Mouse (Mus musculus) lung, postnatal 10 days (tissue): Measurements from ENCODE around the gene Ndel1.
"Not testable (repeated sequence)": the region's sequence is repeated elsewhere in the genome, so short reads cannot be mapped to it uniquely, and the experiment has no call there.

Source experiments
- DNase-seq: peaks from one replicate; pipeline ENCODE4 v3.0.0; 2021

Gene Ndel1

DNA sequence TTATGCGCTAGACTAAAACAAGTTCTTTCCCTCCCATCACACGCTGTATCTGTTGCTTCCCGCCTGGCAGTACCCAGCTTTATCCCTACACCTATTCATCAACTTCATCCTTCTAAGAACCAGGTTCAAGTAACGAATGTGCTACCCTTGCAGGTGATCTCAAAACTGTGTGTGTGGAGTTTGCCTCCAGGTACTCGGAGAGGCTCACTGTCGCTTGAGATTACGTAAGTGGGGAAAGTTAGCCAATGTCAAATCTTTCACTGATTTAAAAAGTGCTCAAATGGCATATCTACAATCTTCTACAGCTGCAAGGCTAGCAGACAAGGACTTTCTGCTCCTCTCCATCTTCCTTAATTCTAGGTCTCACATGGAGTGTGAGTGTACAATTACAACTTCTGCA lies 20.8 kb downstream of the Ndel1 start:
- no peak for DNase-seq

DNA sequence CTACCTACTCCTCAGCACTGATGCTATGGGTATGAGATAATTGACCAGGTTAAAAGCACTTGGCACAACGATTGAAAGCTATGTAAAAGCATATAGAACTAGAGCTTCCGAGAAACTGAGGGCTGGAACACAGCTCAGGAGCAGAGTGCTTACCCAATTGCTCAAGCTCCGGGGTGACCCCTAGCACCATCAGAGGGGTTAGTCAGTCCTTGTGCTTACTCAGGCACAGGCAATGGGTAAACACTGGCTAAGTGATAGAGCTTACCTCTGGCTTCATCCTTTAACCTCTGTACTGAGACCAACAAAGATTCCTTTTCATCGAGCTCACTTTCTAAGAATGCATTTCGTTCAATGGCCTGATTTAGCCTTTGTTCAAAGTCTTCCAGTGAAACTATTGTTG lies 32.1 kb downstream of the Ndel1 start:
- DNase-seq = no peak

DNA sequence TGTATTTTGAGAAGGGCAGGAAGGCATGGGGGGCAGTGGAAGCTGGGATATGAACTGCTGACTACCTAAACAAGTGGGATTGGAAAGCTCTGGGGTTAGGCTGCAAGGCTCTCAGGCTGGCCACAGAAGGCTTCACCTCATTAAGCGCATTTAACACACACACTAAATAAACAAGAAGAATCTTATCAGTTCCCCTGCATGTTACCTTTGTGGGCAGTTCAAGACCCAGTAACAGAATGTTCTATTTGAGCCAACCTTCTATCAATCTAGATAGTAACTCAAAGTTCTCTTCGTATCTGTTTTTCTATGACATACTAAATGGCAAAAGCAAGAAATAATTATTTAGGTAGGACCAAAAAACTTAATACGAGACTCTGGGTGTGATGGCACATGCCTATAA lies 36.6 kb downstream of the Ndel1 start:
- no peak for DNase-seq

DNA sequence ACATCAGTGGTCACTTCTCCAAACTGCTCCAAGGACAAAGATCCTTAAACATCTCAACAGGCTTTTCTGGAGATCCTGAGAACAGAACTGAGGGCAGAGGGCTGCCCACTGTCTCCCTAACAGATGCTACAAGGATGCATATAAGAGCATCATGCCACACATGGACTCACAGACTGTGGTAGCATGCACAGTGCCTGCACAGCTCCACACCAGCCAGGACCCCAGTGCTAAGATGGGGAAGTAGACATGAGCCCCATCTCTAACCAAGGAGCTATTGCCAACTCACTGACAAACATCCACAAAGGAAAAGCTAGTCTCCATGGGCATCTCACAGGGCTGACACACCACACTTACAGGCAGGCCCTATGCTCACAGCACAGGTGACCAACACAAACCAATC lies 38.1 kb downstream of the Ndel1 start:
- no peak for DNase-seq

- DNase-seq = no peak
These were observed 38.9 kb downstream of the Ndel1 start for GRCm38 (mm10) chr11:68832793-68833192.

GRCm38 (mm10) chr11:68831580-68831979 lies 40.1 kb downstream of the Ndel1 start:
- not testable (repeated sequence) for DNase-seq

GRCm38 (mm10) chr11:68826735-68827134 lies 44.9 kb downstream of the Ndel1 start:
- no peak for DNase-seq

GRCm38 (mm10) chr11:68822326-68822725 lies 49.3 kb downstream of the Ndel1 start:
- DNase-seq = no peak

- DNase-seq = no peak
These were observed 52.3 kb downstream of the Ndel1 start for GRCm38 (mm10) chr11:68819226-68819805.

DNA sequence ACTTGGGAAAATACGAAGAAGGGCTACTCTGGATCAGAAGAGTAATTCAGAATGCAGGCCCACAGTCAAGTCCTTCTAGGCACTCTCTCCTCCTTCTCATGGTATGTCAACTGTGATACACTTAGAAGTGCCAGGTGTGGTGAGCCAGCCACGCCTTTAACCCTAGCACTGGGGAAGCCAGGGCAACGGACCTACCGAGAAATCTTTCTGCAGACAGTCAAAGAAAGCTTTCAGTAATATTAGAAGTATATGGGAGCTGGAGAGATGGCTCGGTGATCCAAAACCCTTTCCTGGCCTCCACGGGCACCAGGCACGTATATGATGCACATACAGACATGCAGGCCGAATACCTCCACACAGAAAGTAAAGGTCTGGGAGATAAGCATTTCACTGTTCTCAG lies 53.2 kb downstream of the Ndel1 start:
- no peak for DNase-seq

DNA sequence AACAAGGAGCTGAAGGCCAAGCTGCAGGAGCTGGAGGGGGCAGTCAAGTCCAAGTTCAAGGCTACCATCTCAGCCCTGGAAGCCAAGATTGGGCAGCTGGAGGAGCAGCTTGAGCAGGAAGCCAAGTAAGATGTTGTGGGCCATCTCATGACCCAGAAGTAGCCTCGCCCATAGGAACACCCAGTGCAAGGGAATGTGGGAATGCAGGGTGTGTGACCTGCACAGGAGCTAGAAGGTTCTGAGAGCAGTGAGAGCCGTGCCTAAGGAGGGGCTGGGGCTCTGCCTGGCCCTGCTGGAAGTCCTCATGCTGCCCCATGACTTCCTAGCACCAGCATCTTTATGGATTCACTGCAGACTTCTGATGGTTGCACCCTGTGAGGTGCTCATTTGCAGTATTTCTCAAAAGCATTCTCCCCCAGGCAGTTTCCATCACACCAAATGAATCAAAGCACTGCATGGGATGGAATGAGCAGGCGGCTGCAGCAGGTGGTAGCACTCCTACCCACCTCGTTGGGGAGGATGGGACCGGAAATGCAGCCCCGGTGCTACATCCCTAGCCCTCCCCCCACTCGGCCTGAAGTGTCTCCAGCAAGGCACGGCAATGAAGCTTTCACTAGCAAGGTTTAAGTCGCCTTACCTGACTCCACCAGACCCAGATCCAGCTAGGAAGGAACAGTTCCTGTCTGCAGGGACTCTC lies 59.6 kb downstream of the Ndel1 start:
- peak; percentile 28 for DNase-seq

GRCm38 (mm10) chr11:68807787-68808186 lies 63.9 kb downstream of the Ndel1 start:
- DNase-seq = peak; percentile 82

DNA sequence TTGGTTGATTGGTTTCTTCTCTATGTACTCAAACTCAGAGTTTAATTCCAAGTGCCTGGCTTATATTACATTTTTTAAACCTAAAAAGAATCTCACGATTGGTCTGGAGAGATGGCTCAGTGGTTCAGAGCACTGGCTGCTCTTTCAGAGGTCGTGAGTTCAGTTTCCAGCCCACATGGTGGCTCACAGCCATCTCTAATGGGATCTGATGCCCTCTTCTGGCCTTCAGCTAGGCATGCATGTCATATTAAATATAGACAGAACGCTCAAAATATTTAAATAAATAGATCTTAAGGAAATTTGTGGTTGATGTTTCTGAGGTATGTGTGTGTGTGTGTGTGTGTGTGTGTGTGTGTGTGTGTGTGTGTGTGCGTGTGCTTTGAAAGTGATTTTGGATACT lies 66.5 kb downstream of the Ndel1 start:
- peak; percentile 24 for DNase-seq

DNA sequence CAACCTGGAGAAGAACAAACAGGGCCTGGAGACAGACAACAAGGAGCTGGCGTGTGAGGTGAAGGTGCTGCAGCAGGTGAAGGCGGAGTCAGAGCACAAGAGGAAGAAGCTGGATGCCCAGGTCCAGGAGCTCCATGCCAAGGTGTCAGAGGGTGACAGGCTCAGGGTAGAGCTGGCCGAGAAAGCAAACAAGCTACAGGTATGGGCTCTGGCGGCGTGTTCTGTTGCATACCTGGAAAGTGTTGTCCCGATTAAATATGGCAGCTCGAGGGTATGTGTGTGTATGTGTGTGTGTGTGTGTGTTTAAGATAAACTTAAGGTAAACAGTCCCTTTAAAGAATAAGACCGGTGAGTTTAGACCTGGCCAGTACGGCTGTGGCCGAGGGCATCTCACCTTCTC lies 73.4 kb downstream of the Ndel1 start:
- DNase-seq = no peak

DNA sequence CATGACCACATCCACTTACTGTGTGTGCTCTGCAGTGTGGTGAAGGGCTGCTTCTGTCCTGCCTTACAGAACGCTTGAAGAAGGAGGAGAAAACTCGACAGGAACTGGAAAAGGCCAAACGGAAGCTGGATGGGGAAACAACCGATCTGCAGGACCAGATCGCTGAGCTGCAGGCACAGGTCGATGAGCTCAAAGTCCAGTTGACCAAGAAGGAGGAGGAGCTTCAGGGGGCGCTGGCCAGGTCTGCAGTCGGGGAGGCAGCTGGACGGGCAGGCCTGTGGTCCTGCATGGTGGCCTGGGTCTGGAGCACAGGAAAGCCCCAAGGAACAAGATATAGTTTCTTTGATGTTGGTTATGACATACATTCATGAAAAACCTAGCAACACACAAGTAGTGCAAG lies 79.9 kb downstream of the Ndel1 start:
- DNase-seq = no peak

DNA sequence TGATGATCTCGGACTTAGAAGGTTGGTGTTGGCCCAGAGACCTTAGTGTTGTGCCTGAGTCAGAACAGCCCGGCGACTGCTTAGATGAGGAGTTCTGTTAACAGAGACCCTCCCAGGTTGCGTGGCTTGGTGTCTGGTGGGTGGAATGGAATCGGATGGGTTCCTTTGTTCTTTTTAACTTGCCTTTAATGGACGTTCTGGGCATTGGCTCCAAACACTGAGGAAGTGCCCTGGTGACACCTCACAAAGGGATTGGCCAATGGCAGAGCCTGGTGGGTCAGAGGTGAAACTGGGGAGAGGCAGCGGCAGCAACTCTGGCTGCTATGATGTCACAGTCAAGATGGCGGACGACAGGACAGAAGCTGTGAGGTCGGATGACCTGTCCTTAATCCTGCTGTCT lies 80.9 kb downstream of the Ndel1 start:
- no peak for DNase-seq

DNA sequence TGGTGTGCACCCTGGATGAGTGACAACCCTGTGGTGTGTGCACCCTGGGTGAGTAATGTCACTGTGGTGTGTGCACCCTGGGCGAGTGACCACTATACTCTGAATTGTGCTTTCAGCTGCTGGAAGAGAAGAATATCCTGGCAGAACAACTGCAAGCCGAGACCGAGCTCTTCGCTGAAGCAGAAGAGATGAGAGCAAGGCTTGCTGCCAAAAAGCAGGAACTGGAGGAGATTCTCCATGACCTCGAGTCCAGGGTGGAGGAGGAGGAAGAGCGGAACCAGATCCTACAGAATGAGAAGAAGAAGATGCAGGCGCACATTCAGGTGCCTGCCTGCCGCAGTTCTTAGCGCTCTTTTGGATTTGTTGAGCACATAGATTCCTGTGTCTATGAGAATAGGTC lies 84.4 kb downstream of the Ndel1 start:
- no peak for DNase-seq

DNA sequence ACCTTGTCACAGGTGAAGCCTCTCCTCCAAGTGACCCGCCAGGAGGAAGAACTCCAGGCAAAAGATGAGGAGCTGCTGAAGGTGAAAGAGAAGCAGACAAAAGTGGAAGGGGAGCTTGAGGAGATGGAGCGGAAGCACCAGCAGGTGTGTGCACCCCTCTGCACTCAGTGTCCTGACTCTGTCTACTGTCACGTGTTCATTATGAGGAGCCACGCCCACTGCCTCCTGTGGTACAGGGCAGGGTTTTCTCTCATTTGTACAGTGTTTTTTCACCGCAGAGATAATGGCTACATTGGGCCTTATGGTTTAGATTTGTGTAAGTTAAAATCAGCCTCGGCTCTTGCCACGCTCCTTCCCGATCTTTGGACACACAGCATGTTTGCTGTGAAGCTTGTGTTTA lies 85.8 kb downstream of the Ndel1 start:
- no peak for DNase-seq

DNA sequence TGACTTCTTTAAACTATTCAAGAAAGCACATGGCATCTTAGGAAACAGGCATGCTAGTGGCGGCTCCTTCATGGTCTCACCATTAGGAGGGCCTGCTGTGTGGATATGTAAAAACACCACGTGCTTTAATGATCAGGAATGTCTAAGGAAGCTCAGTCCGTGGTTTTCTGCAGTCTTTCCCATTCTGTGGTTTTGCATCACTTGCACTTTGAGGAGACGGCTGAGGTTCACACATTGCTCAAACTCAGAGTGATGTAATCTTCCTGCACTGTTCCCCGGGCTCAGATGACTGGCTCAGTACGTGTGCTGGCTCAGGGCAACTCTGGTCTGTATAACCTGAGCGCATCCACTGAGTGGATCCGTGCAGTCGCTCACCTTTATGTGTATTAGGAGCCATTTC lies 89.3 kb downstream of the Ndel1 start:
- no peak for DNase-seq

DNA sequence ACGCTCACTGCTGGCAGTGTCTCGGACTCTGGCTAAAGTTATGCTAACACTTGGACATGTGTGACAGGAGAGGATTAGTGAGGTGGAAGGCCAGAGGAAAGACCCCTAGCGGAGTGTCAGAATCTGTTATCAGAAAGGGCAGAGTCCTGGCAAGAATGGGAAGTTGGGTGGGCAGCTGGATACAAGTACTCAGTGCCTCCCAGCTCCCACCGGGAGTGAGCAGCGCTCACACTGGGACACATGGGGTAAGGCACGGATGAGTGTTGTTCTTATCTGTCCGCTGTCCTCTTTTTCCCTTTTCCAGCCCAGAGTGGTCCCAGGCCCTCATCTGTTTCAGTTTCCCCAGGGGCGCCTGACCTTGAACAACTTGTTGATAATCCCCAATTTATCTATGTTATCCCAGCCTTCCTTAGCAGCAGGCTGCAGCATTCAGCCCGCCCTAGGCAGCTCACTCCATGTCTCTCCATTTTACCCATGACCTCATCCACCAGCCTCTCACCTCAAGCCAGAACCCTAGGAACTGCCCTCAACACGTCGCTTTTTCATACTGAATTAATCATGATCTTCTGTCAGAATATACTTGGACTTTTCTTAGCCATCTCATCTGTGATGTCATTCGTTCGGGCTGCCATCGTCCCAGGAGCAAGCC lies 91.1 kb downstream of the Ndel1 start:
- DNase-seq = no peak

DNA sequence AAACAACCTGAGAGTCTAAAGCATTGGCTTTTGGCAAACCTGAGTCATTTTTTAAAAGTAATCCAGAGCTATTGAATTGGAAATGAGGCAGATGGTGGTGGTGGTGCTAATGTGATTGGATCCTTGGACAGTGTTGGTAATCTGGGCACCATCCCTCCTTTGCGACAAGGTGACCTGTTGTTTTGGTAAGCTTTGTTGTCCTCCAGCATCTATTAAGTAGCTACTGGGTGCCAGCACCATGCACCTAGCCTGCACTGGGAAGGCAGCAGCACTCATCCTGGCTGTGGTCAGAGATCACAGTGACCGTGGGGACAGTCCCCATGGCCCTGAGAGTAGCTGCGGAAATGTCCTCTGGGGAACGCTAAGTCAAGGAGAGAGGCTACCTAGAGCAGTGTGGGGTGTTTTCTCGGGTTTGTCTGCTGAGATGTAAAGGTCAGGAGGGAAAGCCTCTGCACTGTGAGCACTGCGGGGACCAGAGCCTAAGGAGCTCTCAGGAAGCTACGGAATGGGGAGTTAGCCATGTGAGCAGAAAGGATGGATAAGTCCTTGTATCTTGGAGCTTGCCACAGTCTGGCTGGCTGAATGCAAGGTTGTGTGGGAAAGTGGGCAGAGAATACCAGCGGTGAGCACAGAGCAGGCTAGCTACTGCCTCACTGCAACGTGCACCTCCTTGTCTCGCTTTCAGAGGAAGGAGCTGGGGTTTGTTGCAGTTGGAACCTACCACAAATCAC lies 91.8 kb downstream of the Ndel1 start:
- no peak for DNase-seq

DNA sequence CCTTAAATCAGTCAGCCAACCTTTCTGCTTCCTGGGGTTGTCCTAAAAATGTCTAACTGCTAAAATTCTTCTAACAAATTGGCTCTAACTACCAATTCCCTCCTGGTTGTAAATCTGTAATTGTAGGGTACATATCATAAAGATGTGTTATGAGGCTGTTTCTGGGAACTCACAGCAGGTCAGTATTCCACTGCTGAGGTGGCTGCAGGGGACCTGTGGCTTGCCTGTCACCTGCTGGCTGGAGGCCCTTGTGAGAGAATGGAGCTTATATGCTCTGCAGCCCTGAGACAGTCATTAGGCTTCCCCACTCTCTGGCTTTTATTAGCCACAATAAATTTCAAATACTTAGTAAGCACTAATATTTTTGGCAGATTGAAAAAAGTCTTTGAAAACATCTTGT lies 92.8 kb downstream of the Ndel1 start:
- no peak for DNase-seq

DNA sequence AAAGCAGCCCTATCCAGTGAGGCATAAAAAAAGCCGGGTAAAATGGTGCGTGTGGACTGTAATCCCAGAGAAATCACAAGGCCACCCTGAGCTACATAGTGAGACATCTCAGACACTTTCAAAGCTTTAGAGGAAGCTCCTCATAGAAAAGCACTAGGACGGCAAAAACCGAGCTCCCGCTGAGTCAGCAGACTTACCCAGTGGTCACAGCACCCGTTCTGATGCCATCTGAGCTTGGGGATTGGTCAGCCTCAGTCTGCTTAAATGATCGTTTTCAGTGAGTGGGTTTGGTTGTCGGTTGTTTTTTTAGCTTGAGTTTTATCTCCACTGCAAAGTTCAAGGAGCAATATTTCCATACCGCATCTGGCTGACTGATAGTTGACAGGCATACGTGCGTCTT lies 93.7 kb downstream of the Ndel1 start:
- no peak for DNase-seq

GRCm38 (mm10) chr11:68776147-68776655 lies 95.5 kb downstream of the Ndel1 start:
- peak; percentile 18 for DNase-seq
